Mouse (Mus musculus) liver, embryonic 12.5 days (tissue): ENCODE data around the gene Susd1. TPM values are rescaled to one million over a fixed set of nuclear protein-coding genes. Genes with fewer than 3 reads are reported as not detected.

Experiments
- ATAC-seq: fragments of 200-750 bp; cut with Nextera tagmentation; 2 replicates; pipeline ENCODE4 v1.8.0; 2017; ENCODE audit warnings: moderate number of reproducible peaks, mild to moderate bottlenecking, moderate library complexity
- H3K27ac ChIP-seq: fragments of 300-500 bp; sonication (generic); 2 replicates; pipeline ENCODE4 v1.5.1; 2016; ENCODE audit warnings: mild to moderate bottlenecking
- H3K27me3 ChIP-seq: fragments of 300-500 bp; sonication (generic); replicated peaks from 2 replicates; pipeline ENCODE4 v1.6.1; 2016; ENCODE audit warnings: mild to moderate bottlenecking, moderate library complexity
- H3K36me3 ChIP-seq: fragments of 300-500 bp; sonication (generic); 2 replicates; pipeline ENCODE4 v1.6.1; 2016; ENCODE audit warnings: mild to moderate bottlenecking, moderate library complexity
- H3K4me1 ChIP-seq: fragments of 300-500 bp; sonication (generic); 2 replicates; pipeline ENCODE4 v1.6.1; 2016
- H3K4me2 ChIP-seq: fragments of 300-500 bp; sonication (generic); 2 replicates; pipeline ENCODE4 v1.6.1; 2016; ENCODE audit warnings: mild to moderate bottlenecking, moderate library complexity
- H3K4me3 ChIP-seq: fragments of 300-500 bp; sonication (generic); 2 replicates; pipeline ENCODE4 v1.5.1; 2016; ENCODE audit warnings: mild to moderate bottlenecking, moderate library complexity
- H3K9ac ChIP-seq: fragments of 300-500 bp; sonication (generic); 2 replicates; pipeline ENCODE4 v1.6.1; 2016; ENCODE audit warnings: mild to moderate bottlenecking, moderate library complexity
- H3K9me3 ChIP-seq: fragments of 300-500 bp; sonication (generic); replicated peaks from 2 replicates; pipeline ENCODE4 v1.6.1; 2016; ENCODE audit warnings: mild to moderate bottlenecking, moderate library complexity
- WGBS: fragments of 180-500 bp; shearing (Covaris S2); methylation state at CpG from one replicate; pipeline ENCODE4 v1.1.7; 2016; ENCODE audit not compliant: insufficient replicate concordance; 5-methylcytosine and 5-hydroxymethylcytosine counted together
- polyA plus RNA-seq: library from polyadenylated mRNA; unstranded; fragments of >200 nt; fragmentation: Nextera tagmentation; extraction: Ambion mirVana; gene quantifications from 2 replicates; pipeline ENCODE4 v1.2.1, GENCODE M21; 2016

Susd1 gene
- polyA plus RNA-seq, 1 experiment from 2014 or later = 16.1 TPM

- Histone ChIP-seq H3K9me3 (no peaks in the 10 kb centered on the region), H3K27ac (no peak overlapping the region), H3K4me1 (no peaks in the 10 kb centered on the region), H3K4me2 (no peak overlapping the region), H3K36me3 (peaks cover 68% of the 10 kb centered on the region), H3K27me3 (no peaks in the 10 kb centered on the region), H3K4me3 (no peak overlapping the region), H3K9ac (no peak overlapping the region)
- 80% methylated on average over 2 of the region's 2 CpGs for WGBS
- ATAC-seq = no peak
These were observed 42.9 kb downstream of the Susd1 start for GRCm38 (mm10) chr4:59395528-59395927.

- 91% methylated on average over 2 of the region's 2 CpGs for WGBS
- Histone ChIP-seq H3K4me3 (no peak overlapping the region), H3K27me3 (no peaks in the 10 kb centered on the region), H3K36me3 (peaks cover 74% of the 10 kb centered on the region), H3K4me2 (no peak overlapping the region), H3K4me1 (no peaks in the 10 kb centered on the region), H3K9me3 (no peaks in the 10 kb centered on the region), H3K9ac (no peak overlapping the region), H3K27ac (no peak overlapping the region)
- no peak for ATAC-seq
These were observed 44.3 kb downstream of the Susd1 start for GRCm38 (mm10) chr4:59394155-59394554.

- Histone ChIP-seq H3K36me3 (peaks cover 52% of the 10 kb centered on the region), H3K9me3 (no peaks in the 10 kb centered on the region), H3K27ac (no peak overlapping the region), H3K4me2 (no peak overlapping the region), H3K4me3 (no peak overlapping the region), H3K4me1 (peaks cover 21% of the 10 kb centered on the region), H3K9ac (no peak overlapping the region), H3K27me3 (no peaks in the 10 kb centered on the region)
- ATAC-seq = no peak
- WGBS = 69% methylated on average over 13 of the region's 13 CpGs
These were observed 49.9 kb downstream of the Susd1 start for GRCm38 (mm10) chr4:59388447-59389030.

- Histone ChIP-seq H3K4me2 (no peak overlapping the region), H3K27me3 (no peaks in the 10 kb centered on the region), H3K36me3 (peaks cover 53% of the 10 kb centered on the region), H3K4me3 (no peak overlapping the region), H3K9ac (no peak overlapping the region), H3K27ac (no peak overlapping the region), H3K4me1 (peaks cover 21% of the 10 kb centered on the region), H3K9me3 (no peaks in the 10 kb centered on the region)
- 71% methylated on average over 13 of the region's 13 CpGs for WGBS
- no peak for ATAC-seq
These were observed 50.8 kb downstream of the Susd1 start for GRCm38 (mm10) chr4:59387387-59388210.

GRCm38 (mm10) chr4:59385254-59385895 lies 53.1 kb downstream of the Susd1 start:
- Histone ChIP-seq H3K36me3 (peaks cover 55% of the 10 kb centered on the region), H3K4me3 (no peak overlapping the region), H3K9me3 (no peaks in the 10 kb centered on the region), H3K27me3 (no peaks in the 10 kb centered on the region), H3K4me2 (no peak overlapping the region), H3K4me1 (peaks cover 21% of the 10 kb centered on the region), H3K9ac (no peak overlapping the region), H3K27ac (no peak overlapping the region; the same call in 1 of the 2 replicates)
- WGBS = 61% methylated on average over 10 of the region's 10 CpGs
- no peak for ATAC-seq

- H3K36me3 ChIP-seq = peaks cover 56% of the 10 kb centered on the region
- WGBS = 67% methylated on average over 3 of the region's 3 CpGs
- H3K9ac ChIP-seq = no peak overlapping the region
- H3K4me2 ChIP-seq = no peak overlapping the region
- no peaks in the 10 kb centered on the region for H3K9me3 ChIP-seq
- no peaks in the 10 kb centered on the region for H3K27me3 ChIP-seq
- ATAC-seq = no peak
- no peak overlapping the region for H3K4me3 ChIP-seq
- H3K27ac ChIP-seq = no peak overlapping the region
- peaks cover 21% of the 10 kb centered on the region for H3K4me1 ChIP-seq
These were observed 54.6 kb downstream of the Susd1 start for GRCm38 (mm10) chr4:59383791-59384190.

GRCm38 (mm10) chr4:59382131-59382530 lies 56.3 kb downstream of the Susd1 start:
- H3K36me3 ChIP-seq = peaks cover 57% of the 10 kb centered on the region
- no peak for ATAC-seq
- H3K9ac ChIP-seq = no peak overlapping the region
- 70% methylated on average over 12 of the region's 12 CpGs for WGBS
- H3K9me3 ChIP-seq = no peaks in the 10 kb centered on the region
- H3K4me1 ChIP-seq = peaks cover 15% of the 10 kb centered on the region
- no peak overlapping the region for H3K4me3 ChIP-seq
- no peaks in the 10 kb centered on the region for H3K27me3 ChIP-seq
- no peak overlapping the region for H3K27ac ChIP-seq
- H3K4me2 ChIP-seq = no peak overlapping the region

GRCm38 (mm10) chr4:59381007-59381743 lies 57.3 kb downstream of the Susd1 start:
- no peak overlapping the region for H3K9ac ChIP-seq
- H3K4me3 ChIP-seq = no peak overlapping the region
- H3K27ac ChIP-seq = no peak overlapping the region
- H3K4me2 ChIP-seq = no peak overlapping the region
- no peak for ATAC-seq
- peaks cover 65% of the 10 kb centered on the region for H3K36me3 ChIP-seq
- no peaks in the 10 kb centered on the region for H3K9me3 ChIP-seq
- peaks cover 9% of the 10 kb centered on the region for H3K4me1 ChIP-seq
- no peaks in the 10 kb centered on the region for H3K27me3 ChIP-seq
- 84% methylated on average over 13 of the region's 13 CpGs for WGBS

- no peaks in the 10 kb centered on the region for H3K9me3 ChIP-seq
- WGBS = 81% methylated on average over 4 of the region's 4 CpGs
- H3K27me3 ChIP-seq = no peaks in the 10 kb centered on the region
- H3K9ac ChIP-seq = no peak overlapping the region
- H3K27ac ChIP-seq = no peak overlapping the region
- H3K36me3 ChIP-seq = peaks cover 63% of the 10 kb centered on the region
- H3K4me3 ChIP-seq = no peak overlapping the region
- H3K4me2 ChIP-seq = no peak overlapping the region
- no peak for ATAC-seq
- 0 out of 2 replicates have a peak, but pooled peaks cover 4% of the 10 kb centered on the region for H3K4me1 ChIP-seq
These were observed 58.0 kb downstream of the Susd1 start for GRCm38 (mm10) chr4:59380478-59380877.

- Histone ChIP-seq H3K4me3 (no peak overlapping the region), H3K27ac (no peak overlapping the region), H3K4me2 (no peak overlapping the region), H3K36me3 (peaks cover 66% of the 10 kb centered on the region), H3K27me3 (no peaks in the 10 kb centered on the region), H3K4me1 (no peaks in the 10 kb centered on the region), H3K9me3 (no peaks in the 10 kb centered on the region), H3K9ac (no peak overlapping the region)
- no peak for ATAC-seq
- WGBS = 78% methylated on average over 5 of the region's 5 CpGs
These were observed 58.6 kb downstream of the Susd1 start for GRCm38 (mm10) chr4:59379876-59380275.

GRCm38 (mm10) chr4:59378631-59379030 lies 59.8 kb downstream of the Susd1 start:
- Histone ChIP-seq H3K4me3 (no peak overlapping the region), H3K36me3 (peaks cover 72% of the 10 kb centered on the region), H3K27me3 (no peaks in the 10 kb centered on the region), H3K4me1 (no peaks in the 10 kb centered on the region), H3K9me3 (no peaks in the 10 kb centered on the region), H3K4me2 (no peak overlapping the region), H3K9ac (no peak overlapping the region), H3K27ac (no peak overlapping the region)
- WGBS = 86% methylated on average over 4 of the region's 4 CpGs
- no peak for ATAC-seq
